ENCODE assay signal across 8 mouse cellular contexts in the genomic region with DNA sequence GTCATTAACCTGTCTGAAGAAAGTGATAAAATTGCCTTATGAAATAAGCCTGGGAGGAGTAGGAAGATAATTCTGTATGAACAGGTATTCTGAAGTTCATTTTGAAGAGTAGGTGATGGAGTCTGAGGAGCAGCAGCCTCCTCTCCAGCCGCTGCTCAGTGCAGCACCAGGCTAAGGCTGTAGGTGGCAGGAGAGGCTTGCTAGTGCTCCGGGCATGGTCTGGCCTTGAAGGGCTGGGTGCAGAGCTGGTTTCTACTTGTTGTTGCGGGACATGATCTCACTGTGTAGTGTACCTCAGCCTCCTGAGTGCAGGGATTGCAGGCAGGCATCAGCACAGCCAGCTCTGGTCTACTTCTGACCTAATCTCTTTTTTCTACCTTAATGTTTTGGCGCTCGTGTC. TPM values are rescaled to one million over a fixed set of nuclear protein-coding genes. Genes with fewer than 3 reads are reported as not detected.
A peak's percentile ranks its signal among the peaks of the same experiment; 100 is the strongest.
DNase-seq lines count a peak whose midpoint lies in the region; ATAC-seq and TF ChIP-seq lines count a peak whose summit lies in the region.

No protein-coding gene starts in this region.

- TF ChIP-seq CTCF in olfactory bulb, adult 2 months (IDR thresholded peaks at IDR 0.05; ENCODE audit: insufficient read depth, low read depth, low read length), result peak; percentile 85

- peaks cover 76% of the 10 kb centered on the region for H3K36me3 ChIP-seq in forebrain, embryonic 12.5 days (replicated peaks)
- peaks cover 20% of the 10 kb centered on the region for H3K36me3 ChIP-seq in liver, embryonic 16.5 days (ENCODE audit: control insufficient read depth, insufficient read depth)

- no peak overlapping the region for H3K27ac ChIP-seq in forebrain, embryonic 12.5 days
- no peak overlapping the region for H3K27ac ChIP-seq in liver, embryonic 16.5 days (ENCODE audit: low read length)
- H3K27ac ChIP-seq in olfactory bulb, adult 2 months (ENCODE audit: insufficient read depth, low read depth, low read length), result no peak overlapping the region

- TF ChIP-seq POLR2A in olfactory bulb, adult 2 months (IDR thresholded peaks at IDR 0.05; ENCODE audit: insufficient read depth, low read depth, low read length), result no peak

- DNase-seq in adrenal gland, adult 18-20 months (ENCODE audit: low spot score in 2 of 2), result peak; percentile 67 to 74
- peak; percentile 68 to 79 for DNase-seq in heart, postnatal 10 days
- peak; percentile 75 to 87 for DNase-seq in kidney, postnatal 36 days
- peak; percentile 46 for DNase-seq in thymus, postnatal 0 days (ENCODE audit: low spot score)

- H3K27me3 ChIP-seq in forebrain, embryonic 12.5 days, result no peaks in the 10 kb centered on the region
- H3K27me3 ChIP-seq in liver, embryonic 16.5 days (ENCODE audit: control insufficient read depth, insufficient read depth, low read depth, low read length), result no peaks in the 10 kb centered on the region

- H3K4me2 ChIP-seq in forebrain, embryonic 12.5 days, result no peak overlapping the region
- H3K4me2 ChIP-seq in liver, embryonic 16.5 days (ENCODE audit: low read depth, low read length), result no peak overlapping the region

- no peak overlapping the region for H3K4me3 ChIP-seq in forebrain, embryonic 12.5 days (replicated peaks)
- no peak overlapping the region for H3K4me3 ChIP-seq in liver, embryonic 16.5 days (ENCODE audit: low read depth, low read length)
- H3K4me3 ChIP-seq in olfactory bulb, adult 2 months (ENCODE audit: insufficient read depth, low read depth, low read length), result no peak overlapping the region

- ATAC-seq in CD4-positive, CD25-positive, alpha-beta regulatory T cell, adult 4 months, result peak; percentile 99
- peak; percentile 39; the same call in 1 of the 2 replicates for ATAC-seq in forebrain, embryonic 12.5 days (ENCODE audit: low FRiP score)
- ATAC-seq in liver, embryonic 16.5 days (ENCODE audit: low read depth), result peak; percentile 50; the same call in 1 of the 2 replicates

- intact Hi-C loops in heart, postnatal 10 days (cut with DNase I), result loop anchor here (2.0 to 10.0 kb wide), 5 partner anchors 75 to 440 kb away; no protein-coding TSS in a partner anchor

- 79% methylated on average over 5 of the region's 5 CpGs for WGBS in forebrain, embryonic 12.5 days
- WGBS in liver, embryonic 16.5 days (ENCODE audit: insufficient replicate concordance), result 71% methylated on average over 5 of the region's 5 CpGs
- WGBS in olfactory bulb, adult 2 months, result 56% methylated on average over 5 of the region's 5 CpGs

- no peaks in the 10 kb centered on the region for H3K4me1 ChIP-seq in forebrain, embryonic 12.5 days
- H3K4me1 ChIP-seq in liver, embryonic 16.5 days (ENCODE audit: control insufficient read depth, low read depth, low read length), result no peaks in the 10 kb centered on the region
- no peaks in the 10 kb centered on the region for H3K4me1 ChIP-seq in olfactory bulb, adult 2 months (ENCODE audit: control insufficient read depth, insufficient read depth, low read length)

- no peak overlapping the region for H3K9ac ChIP-seq in forebrain, embryonic 12.5 days
- no peak overlapping the region for H3K9ac ChIP-seq in liver, embryonic 16.5 days (ENCODE audit: low read depth, low read length)

- H3K9me3 ChIP-seq in forebrain, embryonic 12.5 days, result no peaks in the 10 kb centered on the region
- H3K9me3 ChIP-seq in liver, embryonic 16.5 days (replicated peaks; ENCODE audit: control insufficient read depth, low read length), result no peaks in the 10 kb centered on the region

RNA-seq across cellular contexts. Expression of a gene that starts 18.7 kb away (rescaled TPM):
- polyA plus RNA-seq in CD4-positive, CD25-positive, alpha-beta regulatory T cell, adult 4 months (2017; shearing (Covaris generic)), result 10 to 100 TPM; 29.4 to 39.4 TPM
- total RNA-seq in adrenal gland, adult 18-20 months (2021), result 10 to 100 TPM; 16.7 to 17.8 TPM
- polyA plus RNA-seq in forebrain, embryonic 12.5 days (2016; fragmentation: Nextera tagmentation; extraction: Ambion mirVana), result 30.7 and 32.4 TPM in 2 replicates
- total RNA-seq in heart, postnatal 10 days (2021), result 1 to 10 TPM; 9.0 to 9.7 TPM
- polyA plus RNA-seq in liver, embryonic 16.5 days (2015; fragmentation: Nextera tagmentation; extraction: Ambion mirVana), result 7.5 and 8.1 TPM in 2 replicates
- not detected in 2 replicates for polyA plus RNA-seq in olfactory bulb, adult 2 months (2012; ENCODE audit: insufficient read depth, insufficient read length, low replicate concordance, missing spikeins)
- polyA plus RNA-seq in thymus, postnatal 0 days (2015; fragmentation: Nextera tagmentation; extraction: Ambion mirVana), result 19.7 and 21.3 TPM in 2 replicates

RNA-seq across cellular contexts. Expression of a gene that starts 37.8 kb away (rescaled TPM):
- not detected for polyA plus RNA-seq in CD4-positive, CD25-positive, alpha-beta regulatory T cell, adult 4 months (2017; shearing (Covaris generic))
- 1 to 10 TPM; 1.4 to 2.1 TPM for total RNA-seq in adrenal gland, adult 18-20 months (2021)
- polyA plus RNA-seq in forebrain, embryonic 12.5 days (2016; fragmentation: Nextera tagmentation; extraction: Ambion mirVana), result 0.46 and 0.47 TPM in 2 replicates
- not detected for total RNA-seq in heart, postnatal 10 days (2021)
- 0.12 TPM in 1 of 2 replicates, not detected in the other for polyA plus RNA-seq in liver, embryonic 16.5 days (2015; fragmentation: Nextera tagmentation; extraction: Ambion mirVana)
- not detected in 2 replicates for polyA plus RNA-seq in olfactory bulb, adult 2 months (2012; ENCODE audit: insufficient read depth, insufficient read length, low replicate concordance, missing spikeins)
- 0.33 and 0.44 TPM in 2 replicates for polyA plus RNA-seq in thymus, postnatal 0 days (2015; fragmentation: Nextera tagmentation; extraction: Ambion mirVana)

Comparison
In these comparisons a context has a peak if more than half of its experiments do, and no peak if none do; other contexts are left out.
1. ATAC-seq: peak in every context shown above with its lines; median percentile 99 in CD4-positive, CD25-positive, alpha-beta regulatory T cell, adult 4 months; 50 in liver, embryonic 16.5 days; 39 in forebrain, embryonic 12.5 days.